Mouse (Mus musculus): Measurements from ENCODE around the gene Tec. TPM values are rescaled to one million over a fixed set of nuclear protein-coding genes. Genes with fewer than 3 reads are reported as not detected.

Gene Tec
- total RNA-seq, 1 experiment = 4.7 TPM

DNA sequence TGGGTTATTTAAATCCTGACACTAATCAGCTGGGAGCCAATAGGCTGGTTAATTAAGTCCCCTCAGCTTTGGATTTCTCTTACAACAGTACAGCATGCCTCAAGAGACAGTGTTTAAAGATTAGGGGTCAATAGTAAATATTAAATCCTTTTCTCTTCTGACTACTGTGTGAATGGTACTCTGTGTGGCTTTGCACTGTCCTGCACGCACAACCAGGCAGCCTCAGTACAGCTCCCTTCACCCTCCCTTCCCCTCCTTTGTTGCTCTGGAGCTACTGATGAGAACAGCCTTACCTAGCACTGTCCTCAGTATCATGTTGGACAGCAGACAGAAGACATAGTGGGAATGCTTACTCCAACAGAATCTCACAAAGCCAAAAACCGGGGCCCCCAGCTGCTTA lies 58.8 kb downstream of the Tec start:
- Histone ChIP-seq H3K36me3 (ENCODE audit: control insufficient read depth, insufficient read depth, low read length, poor library complexity, severe bottlenecking) (no peaks in the 10 kb centered on the region), H3K9me3 (ENCODE audit: control insufficient read depth, insufficient read depth, low read depth, low read length) (no peaks in the 10 kb centered on the region), H3K27ac (ENCODE audit: insufficient read depth, low read depth, low read length, poor library complexity, severe bottlenecking) (no peak overlapping the region), H3K4me3 (ENCODE audit: insufficient read depth in 1 of 2, low read depth in 1 of 2, low read length in 2 of 2, poor library complexity in 1 of 2, severe bottlenecking in 1 of 2) (no peak overlapping the region), H3K4me1 (ENCODE audit: control insufficient read depth in 2 of 2, insufficient read depth in 2 of 2, low read length in 2 of 2, poor library complexity in 1 of 2) (no peaks in the 10 kb centered on the region), H3K9ac (ENCODE audit: insufficient read depth, low read depth, low read length, poor library complexity, severe bottlenecking) (no peak overlapping the region)
- in situ Hi-C loops (cut with MboI; ENCODE audit: low sequenced_read_pairs in 2 of 2, unreplicated experiment in 2 of 2) = no loop called here
- TF ChIP-seq HCFC1 (IDR thresholded peaks at IDR 0.05; ENCODE audit: borderline replicate concordance, insufficient read depth, low read length) (no peak), ZC3H11A (IDR thresholded peaks at IDR 0.05; ENCODE audit: borderline replicate concordance, low read depth, low read length) (no peak), ZNF384 (IDR thresholded peaks at IDR 0.05; ENCODE audit: low read depth, low read length) (no peak), CHD2 (IDR thresholded peaks at IDR 0.05; ENCODE audit: low read depth, low read length) (no peak), MAFK (IDR thresholded peaks at IDR 0.05; ENCODE audit: insufficient read depth, low read depth, low read length) (no peak)
- DNase-seq (ENCODE audit: low read depth, low spot score) = no peak

DNA sequence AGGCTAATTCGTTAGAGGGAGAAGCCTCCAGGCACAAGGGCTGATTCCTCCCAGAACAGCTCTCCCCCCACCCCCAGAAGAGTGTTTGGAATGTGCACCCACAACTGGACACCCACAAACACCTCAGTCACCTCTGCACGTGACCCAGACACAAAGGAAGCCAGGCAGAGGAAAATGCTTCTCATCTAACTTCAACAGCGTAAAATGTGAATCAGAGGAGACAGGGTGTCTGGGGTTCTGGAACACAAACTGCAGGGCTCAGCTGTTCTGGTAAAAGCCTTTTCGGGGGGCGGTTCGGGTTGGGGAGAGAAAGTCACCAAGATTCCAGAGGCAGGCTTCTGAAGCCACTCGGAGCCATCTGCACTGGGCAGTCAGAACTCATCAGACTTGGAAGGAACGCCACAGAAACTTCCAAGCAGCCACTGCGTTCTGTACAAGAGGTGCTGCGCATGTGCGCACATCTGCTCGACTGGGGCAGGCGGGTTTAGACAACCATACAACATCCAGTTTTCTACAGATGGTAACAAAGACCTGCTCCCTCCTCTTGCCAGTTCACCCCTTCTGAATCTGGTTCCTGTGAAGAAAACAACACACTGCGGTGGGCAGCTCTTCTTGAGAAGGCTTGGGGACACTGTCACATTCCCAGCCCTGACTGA lies 59.7 kb downstream of the Tec start:
- Histone ChIP-seq H3K9me3 (ENCODE audit: control insufficient read depth, insufficient read depth, low read depth, low read length) (no peaks in the 10 kb centered on the region), H3K4me3 (ENCODE audit: insufficient read depth in 1 of 2, low read depth in 1 of 2, low read length in 2 of 2, poor library complexity in 1 of 2, severe bottlenecking in 1 of 2) (0 out of 4 replicates have a peak overlapping the region, but pooled peaks of 1 of the 2 experiments have one; percentile 10), H3K4me1 (ENCODE audit: control insufficient read depth in 2 of 2, insufficient read depth in 2 of 2, low read length in 2 of 2, poor library complexity in 1 of 2) (no peaks in the 10 kb centered on the region), H3K36me3 (ENCODE audit: control insufficient read depth, insufficient read depth, low read length, poor library complexity, severe bottlenecking) (no peaks in the 10 kb centered on the region), H3K27ac (ENCODE audit: insufficient read depth, low read depth, low read length, poor library complexity, severe bottlenecking) (no peak overlapping the region), H3K9ac (ENCODE audit: insufficient read depth, low read depth, low read length, poor library complexity, severe bottlenecking) (no peak overlapping the region)
- in situ Hi-C loops (cut with MboI; ENCODE audit: low sequenced_read_pairs in 2 of 2, unreplicated experiment in 2 of 2) = no loop called here
- DNase-seq (ENCODE audit: low read depth, low spot score) = no peak
- TF ChIP-seq CHD2 (IDR thresholded peaks at IDR 0.05; ENCODE audit: low read depth, low read length) = no peak
- TF ChIP-seq MAFK (IDR thresholded peaks at IDR 0.05; ENCODE audit: insufficient read depth, low read depth, low read length) = no peak
- TF ChIP-seq ZC3H11A (IDR thresholded peaks at IDR 0.05; ENCODE audit: borderline replicate concordance, low read depth, low read length) = no peak
- no peak for TF ChIP-seq HCFC1 (IDR thresholded peaks at IDR 0.05; ENCODE audit: borderline replicate concordance, insufficient read depth, low read length)
- TF ChIP-seq ZNF384 (IDR thresholded peaks at IDR 0.05; ENCODE audit: low read depth, low read length) = no peak

DNA sequence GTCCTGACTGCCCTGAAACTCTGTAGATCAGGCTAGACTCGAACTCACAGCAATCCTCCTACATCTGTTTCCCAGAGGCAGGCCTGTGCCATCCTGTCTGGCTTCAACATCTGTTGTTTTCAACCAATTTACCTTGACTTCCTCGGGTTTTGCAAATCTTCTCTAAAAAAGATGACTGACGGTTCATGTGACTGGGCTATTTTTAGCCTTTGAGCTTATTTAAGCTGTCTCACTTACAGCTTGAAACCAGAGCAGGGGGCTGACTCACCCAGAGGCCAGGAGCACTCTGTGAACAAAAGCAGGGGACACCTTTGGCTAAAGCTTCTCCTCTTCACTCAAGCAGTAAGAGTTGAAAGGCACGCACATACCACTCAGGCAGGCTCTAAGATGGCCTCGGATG lies 65.4 kb downstream of the Tec start:
- H3K4me1 ChIP-seq (ENCODE audit: control insufficient read depth in 2 of 2, insufficient read depth in 2 of 2, low read length in 2 of 2, poor library complexity in 1 of 2) = no peaks in the 10 kb centered on the region
- no peak overlapping the region for H3K27ac ChIP-seq (ENCODE audit: insufficient read depth, low read depth, low read length, poor library complexity, severe bottlenecking)
- no peaks in the 10 kb centered on the region for H3K36me3 ChIP-seq (ENCODE audit: control insufficient read depth, insufficient read depth, low read length, poor library complexity, severe bottlenecking)
- H3K4me3 ChIP-seq (ENCODE audit: insufficient read depth in 1 of 2, low read depth in 1 of 2, low read length in 2 of 2, poor library complexity in 1 of 2, severe bottlenecking in 1 of 2) = no peak overlapping the region
- no peak for TF ChIP-seq MAFK (IDR thresholded peaks at IDR 0.05; ENCODE audit: insufficient read depth, low read depth, low read length)
- TF ChIP-seq HCFC1 (IDR thresholded peaks at IDR 0.05; ENCODE audit: borderline replicate concordance, insufficient read depth, low read length) = no peak
- TF ChIP-seq ZC3H11A (IDR thresholded peaks at IDR 0.05; ENCODE audit: borderline replicate concordance, low read depth, low read length) = no peak
- no peak for TF ChIP-seq CHD2 (IDR thresholded peaks at IDR 0.05; ENCODE audit: low read depth, low read length)
- TF ChIP-seq ZNF384 (IDR thresholded peaks at IDR 0.05; ENCODE audit: low read depth, low read length) = no peak
- DNase-seq (ENCODE audit: low read depth, low spot score) = no peak
- no peak overlapping the region for H3K9ac ChIP-seq (ENCODE audit: insufficient read depth, low read depth, low read length, poor library complexity, severe bottlenecking)
- in situ Hi-C loops (cut with MboI; ENCODE audit: low sequenced_read_pairs in 2 of 2, unreplicated experiment in 2 of 2) = no loop called here
- H3K9me3 ChIP-seq (ENCODE audit: control insufficient read depth, insufficient read depth, low read depth, low read length) = no peaks in the 10 kb centered on the region

DNA sequence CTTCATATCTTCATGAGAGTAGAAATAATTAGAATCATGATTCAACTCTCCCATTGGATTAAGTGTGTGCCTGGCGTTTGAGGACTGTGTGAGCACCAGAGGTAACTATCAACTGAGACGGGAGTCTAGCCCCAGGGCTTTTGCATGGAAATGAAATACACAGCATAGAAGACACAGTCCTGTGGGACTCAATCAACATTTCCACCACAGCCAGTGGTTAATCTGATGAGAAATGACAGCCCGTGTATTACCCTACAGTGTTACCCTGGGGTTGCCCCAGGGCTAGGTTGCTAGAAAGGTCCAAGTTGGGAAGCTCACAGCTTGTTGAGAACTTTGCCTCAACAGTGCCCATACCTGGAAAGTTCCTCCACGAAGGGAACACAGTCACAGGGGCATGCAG lies 69.7 kb downstream of the Tec start:
- TF ChIP-seq HCFC1 (IDR thresholded peaks at IDR 0.05; ENCODE audit: borderline replicate concordance, insufficient read depth, low read length) = no peak
- TF ChIP-seq MAFK (IDR thresholded peaks at IDR 0.05; ENCODE audit: insufficient read depth, low read depth, low read length) = no peak
- TF ChIP-seq ZC3H11A (IDR thresholded peaks at IDR 0.05; ENCODE audit: borderline replicate concordance, low read depth, low read length) = no peak
- no peak for TF ChIP-seq ZNF384 (IDR thresholded peaks at IDR 0.05; ENCODE audit: low read depth, low read length)
- TF ChIP-seq CHD2 (IDR thresholded peaks at IDR 0.05; ENCODE audit: low read depth, low read length) = no peak
- H3K4me3 ChIP-seq (ENCODE audit: insufficient read depth in 1 of 2, low read depth in 1 of 2, low read length in 2 of 2, poor library complexity in 1 of 2, severe bottlenecking in 1 of 2) = no peak overlapping the region
- no peaks in the 10 kb centered on the region for H3K9me3 ChIP-seq (ENCODE audit: control insufficient read depth, insufficient read depth, low read depth, low read length)
- no peak for DNase-seq (ENCODE audit: low read depth, low spot score)
- H3K27ac ChIP-seq (ENCODE audit: insufficient read depth, low read depth, low read length, poor library complexity, severe bottlenecking) = no peak overlapping the region
- H3K9ac ChIP-seq (ENCODE audit: insufficient read depth, low read depth, low read length, poor library complexity, severe bottlenecking) = no peak overlapping the region
- no peaks in the 10 kb centered on the region for H3K36me3 ChIP-seq (ENCODE audit: control insufficient read depth, insufficient read depth, low read length, poor library complexity, severe bottlenecking)
- no peaks in the 10 kb centered on the region for H3K4me1 ChIP-seq (ENCODE audit: control insufficient read depth in 2 of 2, insufficient read depth in 2 of 2, low read length in 2 of 2, poor library complexity in 1 of 2)
- in situ Hi-C loops (cut with MboI; ENCODE audit: low sequenced_read_pairs in 2 of 2, unreplicated experiment in 2 of 2) = no loop called here

Measured in ES-E14 (cell line).